Mouse (Mus musculus): ENCODE measurements around the gene 2700097O09Rik. TPM values are rescaled to one million over a fixed set of nuclear protein-coding genes. Genes with fewer than 3 reads are reported as not detected.
"Not testable (repeated sequence)": the region's sequence is repeated elsewhere in the genome, so short reads cannot be mapped to it uniquely, and the experiment has no call there.

The 2700097O09Rik gene
- total RNA-seq, 2 experiments from 2014 or later = 7.1 to 9.8 TPM

- no peak for DNase-seq
These were observed 38.9 kb downstream of the 2700097O09Rik start for GRCm38 (mm10) chr12:55041011-55041410.

- no peak for DNase-seq
These were observed 52.8 kb downstream of the 2700097O09Rik start for GRCm38 (mm10) chr12:55027088-55027487.

GRCm38 (mm10) chr12:55023284-55023683 lies 56.6 kb downstream of the 2700097O09Rik start:
- no peak for DNase-seq

GRCm38 (mm10) chr12:55019421-55019877 lies 60.5 kb downstream of the 2700097O09Rik start:
- DNase-seq = no peak

- DNase-seq = no peak
These were observed 62.7 kb downstream of the 2700097O09Rik start for GRCm38 (mm10) chr12:55017119-55017721.

- DNase-seq = no peak
These were observed 63.4 kb downstream of the 2700097O09Rik start for GRCm38 (mm10) chr12:55016339-55017118.

- no peak for DNase-seq
These were observed 64.5 kb downstream of the 2700097O09Rik start for GRCm38 (mm10) chr12:55015428-55015827.

- DNase-seq = no peak
These were observed 66.1 kb downstream of the 2700097O09Rik start, which contains the start of gene Baz1a for GRCm38 (mm10) chr12:55013626-55014398. Gene Baz1a, minus strand, starts transcription at chr12:55014348.

- no peak for DNase-seq
These were observed 66.9 kb downstream of the 2700097O09Rik start for GRCm38 (mm10) chr12:55013031-55013430.

- no peak for DNase-seq
These were observed 72.4 kb downstream of the 2700097O09Rik start for GRCm38 (mm10) chr12:55007361-55008008.

- DNase-seq = no peak
These were observed 73.8 kb downstream of the 2700097O09Rik start for GRCm38 (mm10) chr12:55006071-55006470.

GRCm38 (mm10) chr12:55004396-55004795 lies 75.5 kb downstream of the 2700097O09Rik start:
- no peak for DNase-seq

GRCm38 (mm10) chr12:55003843-55004242 lies 76.1 kb downstream of the 2700097O09Rik start:
- no peak for DNase-seq

GRCm38 (mm10) chr12:55002532-55002931 lies 77.4 kb downstream of the 2700097O09Rik start:
- not testable (repeated sequence) for DNase-seq

GRCm38 (mm10) chr12:54999016-54999690 lies 80.8 kb downstream of the 2700097O09Rik start:
- DNase-seq = peak; percentile 8

GRCm38 (mm10) chr12:54998411-54998810 lies 81.5 kb downstream of the 2700097O09Rik start:
- no peak for DNase-seq

- no peak for DNase-seq
These were observed 82.9 kb downstream of the 2700097O09Rik start for GRCm38 (mm10) chr12:54996979-54997474.

- DNase-seq = no peak
These were observed 83.9 kb downstream of the 2700097O09Rik start for GRCm38 (mm10) chr12:54995965-54996364.
